Mouse (Mus musculus) T-cell, adult 66 days (primary cell): Measurements from ENCODE around the gene Sms. TPM values are rescaled to one million over a fixed set of nuclear protein-coding genes. Genes with fewer than 3 reads are reported as not detected.

Experiments used
- total RNA-seq, 2 experiments: library from RNA; stranded (reverse); gene quantifications; 3 replicates in 1 of 2; 4 replicates in 1 of 2; pipeline ENCODE4 v1.2.4; 2023

The Sms gene
- 10 to 100 TPM; 42.4 to 49.5 TPM for total RNA-seq

DNA sequence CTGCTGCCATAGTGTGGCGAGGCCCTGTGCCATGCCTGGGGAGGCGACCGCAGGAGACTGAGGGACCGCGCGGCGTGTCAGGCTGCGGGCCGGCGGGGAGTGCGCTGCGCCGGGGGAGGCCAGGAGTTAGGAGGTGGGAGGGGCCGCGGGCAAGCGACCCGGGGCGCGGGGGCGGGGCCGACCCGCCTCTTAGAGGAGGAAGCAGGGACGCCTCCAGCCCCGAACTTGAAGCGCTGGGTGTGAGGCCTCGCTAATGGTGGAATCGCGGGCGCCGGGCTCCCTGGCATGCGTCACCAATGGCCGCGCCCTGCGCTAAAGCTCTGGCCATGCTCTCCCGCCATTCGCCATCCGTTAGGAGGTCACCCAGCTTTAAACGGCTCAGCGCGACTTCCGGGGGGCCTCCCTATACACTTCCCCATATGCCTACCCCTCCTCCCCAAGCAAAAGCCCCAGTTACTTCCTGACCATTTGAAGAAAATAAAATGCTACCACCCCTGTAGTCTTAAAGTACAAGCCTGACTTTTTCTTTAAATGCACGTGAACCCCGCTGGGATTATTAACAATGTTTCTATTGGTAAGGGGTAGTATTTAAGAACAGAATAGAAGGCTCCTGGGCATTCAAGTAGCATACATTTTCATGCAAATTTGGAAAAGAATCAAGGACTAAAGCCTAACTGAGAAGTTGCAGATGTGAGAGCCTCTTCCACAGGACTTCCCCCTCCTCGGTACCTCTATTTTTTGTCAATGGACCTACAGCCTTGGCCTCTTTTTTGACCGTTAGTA, at the start of gene Sms:
Gene Sms, minus strand, starts transcription at position 344 of the 783 bp plus-strand sequence.

DNA sequence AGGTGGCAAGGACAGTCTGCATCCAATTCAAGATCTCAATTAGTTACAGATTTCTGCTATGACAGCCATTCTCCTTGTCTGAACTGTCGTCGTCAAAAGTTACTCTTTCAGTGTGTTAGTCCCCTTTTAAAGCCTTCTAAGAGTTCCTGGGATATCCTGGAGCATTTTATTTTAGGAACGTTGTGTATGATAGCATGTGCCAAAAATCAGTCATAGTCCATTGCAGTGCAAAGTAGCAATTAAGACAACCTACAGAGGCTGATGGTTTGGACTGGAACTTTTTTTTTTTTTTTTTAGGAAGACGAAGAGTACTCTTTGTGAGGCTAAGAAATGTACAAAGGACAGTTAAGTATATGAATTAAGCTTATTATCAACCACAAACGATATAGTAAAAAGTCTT, 76.9 kb downstream of the Sms start, which contains the start of gene Phex:
Gene Phex, minus strand, starts transcription at position 101 of the 400 bp plus-strand sequence.

Other genes with a start within 250 kb of the Sms start
- gene Phex, start 77.0 kb downstream of the Sms start, total RNA-seq: under 1 TPM; 0.29 to 0.39 TPM
- under 1 TPM in 1 of 2 experiments, not detected in 1; 0.92 TPM for gene Yy2, start 76.7 kb upstream of the Sms start, total RNA-seq
- gene Mbtps2, start 106.4 kb upstream of the Sms start, total RNA-seq: 10 to 100 TPM; 18.8 to 21.7 TPM
- not detected for gene Smpx, start 206.6 kb upstream of the Sms start, total RNA-seq